Mouse (Mus musculus) large intestine, adult 2 months (tissue): Measurements from ENCODE around the gene Flt1. TPM values are rescaled to one million over a fixed set of nuclear protein-coding genes. Genes with fewer than 3 reads are reported as not detected.

Experiments
- DNase-seq: peaks from one replicate; pipeline ENCODE4 v3.0.0-alpha.2; 2012; ENCODE audit warnings: low read depth, low spot score
- WGBS: fragments of 180-500 bp; shearing (Covaris S2); methylation state at CpG from one replicate; pipeline ENCODE4 v1.1.7; 2018; 5-methylcytosine and 5-hydroxymethylcytosine counted together
- polyA plus RNA-seq: library from polyadenylated mRNA; depleted of rRNA; stranded (reverse); fragments of >200 nt; gene quantifications from 2 replicates; pipeline ENCODE4 v1.2.3, GENCODE M21; 2012

Flt1 gene
- polyA plus RNA-seq, 1 experiment = 1.8 TPM

DNA sequence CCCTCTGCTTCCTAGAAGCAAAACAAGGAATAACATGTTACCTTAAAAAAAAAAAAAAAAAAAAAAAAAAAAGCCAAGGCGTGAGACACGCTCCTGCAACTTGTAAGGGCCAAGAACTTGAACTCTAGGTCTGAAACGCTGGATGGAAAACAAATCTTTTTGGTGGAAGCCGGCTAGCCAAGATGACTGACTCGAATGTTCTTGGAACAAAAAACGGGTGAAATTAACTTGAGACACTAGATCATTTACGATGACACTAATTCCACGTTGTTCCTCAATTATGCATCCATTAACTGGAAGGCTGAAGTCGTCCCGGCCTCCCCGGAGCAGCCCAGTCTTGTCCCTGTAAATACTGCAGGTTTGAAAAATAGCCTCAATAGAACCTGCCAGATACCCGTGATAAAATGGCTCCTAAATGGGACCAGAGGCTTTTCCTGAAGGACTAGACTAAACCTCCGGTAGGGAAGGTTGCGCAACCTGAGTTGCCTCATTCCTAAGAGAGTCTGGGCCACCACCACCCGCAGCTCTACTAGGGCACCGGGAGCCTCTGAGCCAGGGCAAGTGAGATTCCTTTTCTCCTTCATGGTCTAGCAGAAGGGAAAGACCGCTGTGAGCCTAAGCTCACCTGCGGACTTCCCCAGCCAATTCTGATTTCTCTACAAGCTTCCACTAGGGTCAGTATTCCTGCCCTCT is 1.0 kb upstream of the Flt1 start:
- WGBS = 6% methylated on average over 18 of the region's 18 CpGs
- DNase-seq = no peak

DNA sequence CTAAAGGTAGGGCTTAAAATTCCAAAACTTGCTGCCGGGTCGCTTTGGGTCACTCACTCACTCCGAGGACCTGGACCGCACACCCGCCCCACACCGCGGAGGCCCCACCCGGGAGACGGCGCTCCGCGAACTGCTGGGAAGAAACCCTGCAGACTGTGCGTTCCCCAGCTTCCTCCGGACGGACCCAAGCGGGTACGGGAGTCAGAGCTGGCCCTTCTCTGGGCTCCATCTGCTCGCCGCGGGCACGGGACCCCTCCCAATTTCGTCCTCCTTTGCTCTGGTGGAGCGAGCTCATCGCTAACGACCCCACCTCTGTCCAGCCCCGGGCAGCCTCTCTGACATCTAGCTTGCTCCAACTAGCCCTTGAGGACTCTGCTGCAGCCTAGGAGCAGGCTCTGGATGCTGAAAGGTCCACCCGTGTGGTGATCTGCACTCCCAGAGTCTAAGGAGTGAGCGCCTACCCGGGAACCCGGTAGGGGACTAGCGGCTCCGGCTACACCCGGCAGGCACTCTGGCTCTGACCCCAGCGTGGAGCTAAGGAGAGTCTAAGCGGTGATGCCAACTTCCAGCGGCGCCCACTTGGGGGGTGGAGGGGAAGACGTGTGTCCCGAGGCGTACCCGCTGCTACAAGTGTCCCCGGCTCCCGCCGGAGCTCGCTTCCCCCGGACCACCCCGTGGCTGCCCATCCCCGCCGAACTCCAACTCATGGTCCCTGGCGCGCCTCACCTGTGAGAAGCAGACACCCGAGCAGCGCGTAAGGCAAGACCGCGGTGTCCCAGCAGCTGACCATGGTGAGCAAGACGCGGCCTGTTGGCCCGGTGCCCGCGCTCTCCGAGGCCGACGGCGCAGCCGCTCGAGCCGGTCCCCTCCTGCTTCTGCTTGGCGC is 623 bp downstream of the Flt1 start:
- WGBS = 2% methylated on average over 69 of the region's 69 CpGs
- no peak for DNase-seq

DNA sequence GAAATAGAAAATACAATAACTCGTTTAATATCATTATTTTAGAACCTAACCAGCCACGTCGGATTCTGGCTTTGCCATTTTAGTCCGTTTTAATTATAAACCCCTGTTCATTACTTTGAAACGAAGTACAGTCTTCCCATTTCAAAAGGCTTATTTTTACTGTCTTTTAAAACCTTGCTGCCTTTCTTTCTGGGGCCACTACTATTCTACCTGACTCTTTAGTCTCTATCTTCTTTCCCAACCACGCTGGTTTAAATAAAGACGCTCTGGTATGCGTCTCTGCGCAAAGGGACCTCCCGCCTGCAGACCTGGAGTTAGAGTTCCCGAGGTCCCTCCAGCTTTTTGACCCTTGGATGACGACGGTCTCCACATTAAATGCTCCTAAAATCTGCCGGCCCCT is 1.4 kb downstream of the Flt1 start:
- WGBS = 6% methylated on average over 14 of the region's 14 CpGs

DNA sequence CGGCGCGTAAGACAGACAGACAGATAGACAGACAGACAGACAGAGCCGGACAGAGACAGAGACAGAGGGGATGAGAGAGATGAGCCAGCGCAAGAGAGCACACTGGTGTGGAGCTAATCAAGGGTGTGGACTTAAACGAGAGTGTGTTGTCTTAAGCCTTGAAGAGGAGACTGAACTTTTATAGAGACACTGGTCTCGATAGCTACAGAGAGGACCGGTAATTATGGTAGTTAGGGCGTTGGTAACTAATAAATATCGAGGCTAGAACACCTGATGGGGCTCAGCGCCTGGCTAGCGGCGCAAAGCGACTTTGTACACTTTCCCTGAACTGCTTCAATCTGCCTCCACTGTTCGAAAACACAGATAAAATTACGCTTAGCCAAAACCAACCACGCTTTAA is 2.0 kb downstream of the Flt1 start:
- DNase-seq = no peak
- 15% methylated on average over 17 of the region's 17 CpGs for whole genome bisulfite sequencing

More for the DNA sequence above, 1.4 kb downstream of the Flt1 start:
- DNase-seq = no peak

DNA sequence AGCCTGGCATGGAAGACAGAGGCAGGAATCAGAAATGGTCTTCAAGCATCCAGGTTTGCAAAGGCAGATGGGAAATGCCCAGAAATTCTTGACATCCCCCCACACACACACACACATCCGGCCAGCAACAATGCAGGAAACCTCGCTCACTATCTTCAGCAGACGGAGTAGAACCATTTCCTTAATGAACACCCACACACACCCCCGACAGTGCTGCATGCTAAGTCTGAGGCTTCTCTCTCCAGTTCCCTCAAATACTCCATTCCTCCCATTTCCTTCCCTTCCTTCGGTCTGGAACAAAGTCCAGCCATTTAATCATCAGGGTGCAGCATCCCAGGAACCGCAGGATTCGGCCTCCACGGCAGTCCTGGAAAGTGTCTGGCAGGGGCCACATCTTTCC is 4.4 kb downstream of the Flt1 start:
- WGBS = 28% methylated on average over 8 of the region's 8 CpGs
- DNase-seq = no peak

DNA sequence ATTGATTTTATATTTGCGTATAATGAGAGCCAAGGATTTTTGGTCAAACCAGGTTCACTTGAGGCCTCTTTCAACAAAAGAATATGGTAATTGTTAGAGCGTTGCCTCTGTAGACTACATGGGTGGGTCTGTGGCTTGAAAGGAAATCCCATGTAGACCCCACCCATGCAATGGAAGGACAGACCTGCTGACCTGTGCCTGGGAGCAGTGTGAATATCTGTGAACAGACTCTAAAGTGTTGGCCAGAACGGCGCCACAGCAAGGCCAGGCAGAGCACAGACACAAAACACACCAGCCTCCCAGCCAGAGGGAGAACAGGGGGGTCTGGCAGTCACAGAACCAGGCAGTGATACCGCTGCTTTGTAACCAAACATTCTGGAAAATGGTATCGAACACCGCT is 7.5 kb downstream of the Flt1 start:
- no peak for DNase-seq
- WGBS = 83% methylated on average over 7 of the region's 7 CpGs

DNA sequence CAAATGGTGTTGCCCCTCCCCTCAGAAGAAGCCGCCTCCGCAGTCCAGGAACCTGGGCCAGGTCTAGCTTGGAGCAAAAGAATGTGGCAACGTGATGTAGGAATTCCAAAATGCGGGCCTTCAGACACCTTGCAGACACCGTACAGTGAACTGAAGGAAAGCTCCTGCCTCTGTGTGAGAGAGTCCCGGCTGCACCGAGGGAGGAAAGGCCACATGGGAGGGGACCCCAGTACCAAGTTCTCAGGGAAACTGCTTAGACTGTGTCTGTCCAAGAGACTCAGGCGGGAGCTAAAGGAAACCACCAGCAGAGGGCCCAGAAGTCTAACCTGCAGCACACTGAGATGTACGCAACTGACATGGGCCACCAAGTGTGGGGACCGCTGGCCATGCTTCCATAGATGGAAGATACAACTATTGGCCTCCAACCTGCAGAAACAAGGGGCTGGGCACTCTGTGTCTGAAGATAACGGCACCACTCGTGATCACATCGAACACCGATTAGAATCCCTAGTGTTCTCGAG is 9.1 kb downstream of the Flt1 start:
- DNase-seq = no peak
- WGBS = 77% methylated on average over 15 of the region's 15 CpGs

DNA sequence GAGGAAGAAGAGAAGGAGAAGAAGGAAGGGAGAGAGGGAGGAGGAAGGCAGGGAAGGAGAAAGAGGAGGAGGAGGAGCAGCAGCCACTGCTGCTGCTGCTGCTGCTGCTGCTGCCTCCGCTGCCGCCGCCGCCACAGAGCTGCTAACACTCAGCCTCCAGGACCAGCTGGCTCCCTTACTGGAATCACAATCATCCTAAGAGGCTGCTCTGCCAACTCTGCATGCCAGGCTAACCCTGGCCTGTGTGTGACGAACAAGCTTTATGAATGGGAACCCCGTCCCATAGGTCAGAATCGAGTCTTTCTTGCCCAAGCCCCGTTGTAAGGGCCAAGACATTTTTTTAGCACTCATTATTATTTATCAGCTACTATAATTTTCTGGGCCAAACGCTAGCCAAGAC is 9.5 kb downstream of the Flt1 start:
- 82% methylated on average over 9 of the region's 9 CpGs for WGBS
- no peak for DNase-seq

DNA sequence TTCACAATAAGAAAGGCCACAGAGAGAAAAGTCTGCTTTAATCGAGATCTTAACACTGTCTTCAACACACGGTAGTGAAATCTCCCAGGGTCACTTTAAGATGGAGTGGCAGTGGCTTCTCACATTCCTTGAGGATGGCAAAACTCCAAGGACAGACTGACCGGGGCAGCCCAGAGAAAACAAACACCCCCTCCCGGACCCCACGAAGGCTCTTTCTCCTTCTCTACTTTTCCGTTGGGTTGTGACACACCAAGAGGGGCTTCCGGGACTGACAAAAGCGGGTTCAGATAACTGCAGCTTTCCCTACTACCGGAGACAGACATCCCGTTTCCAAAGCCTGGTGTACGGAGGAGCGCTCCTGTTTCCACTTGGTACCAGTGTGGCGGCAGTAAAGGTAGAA is 10.4 kb downstream of the Flt1 start:
- DNase-seq = no peak

DNA sequence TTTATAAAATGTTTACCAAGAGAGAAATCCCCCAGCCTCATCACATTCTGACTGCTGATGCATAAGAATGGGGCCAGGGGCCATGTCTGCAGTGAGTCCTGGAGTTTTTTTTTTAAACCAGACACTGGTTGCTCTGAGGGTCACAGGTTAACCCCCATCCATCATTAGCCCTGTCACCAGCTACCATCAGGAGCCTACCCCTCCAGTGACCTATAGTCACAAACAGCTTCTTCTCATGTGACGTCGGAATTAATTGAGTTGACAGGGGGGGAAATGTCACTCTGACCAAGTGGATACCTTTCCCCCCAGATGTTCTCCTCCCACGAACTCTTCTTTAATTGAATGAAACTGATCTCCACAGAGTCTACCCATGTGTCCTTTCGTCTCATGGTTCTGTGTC is 17.3 kb downstream of the Flt1 start:
- 54% methylated on average over 4 of the region's 4 CpGs for WGBS
- no peak for DNase-seq

More for the DNA sequence above, 10.4 kb downstream of the Flt1 start:
- 70% methylated on average over 13 of the region's 13 CpGs for WGBS

DNA sequence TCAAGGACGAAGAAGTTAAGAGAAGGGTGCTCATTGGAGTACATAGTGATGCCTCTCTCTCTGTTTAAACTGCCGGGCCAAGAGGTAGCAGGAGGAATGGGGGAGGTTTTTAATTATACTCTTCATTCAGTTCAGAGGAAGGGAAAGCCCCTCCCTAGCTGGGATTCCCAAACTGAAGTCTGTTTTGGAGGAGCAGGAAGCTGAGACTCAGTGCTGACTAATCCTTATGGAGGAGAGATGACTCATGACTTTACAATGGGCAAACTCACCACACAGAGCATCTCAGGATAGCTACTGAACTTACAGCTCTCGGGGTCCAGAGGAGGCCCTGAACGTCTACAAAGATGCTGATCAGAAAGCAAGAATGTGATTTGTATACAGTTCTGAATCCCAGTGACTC is 18.3 kb downstream of the Flt1 start:
- DNase-seq = no peak
- 23% methylated on average over 4 of the region's 4 CpGs for WGBS

DNA sequence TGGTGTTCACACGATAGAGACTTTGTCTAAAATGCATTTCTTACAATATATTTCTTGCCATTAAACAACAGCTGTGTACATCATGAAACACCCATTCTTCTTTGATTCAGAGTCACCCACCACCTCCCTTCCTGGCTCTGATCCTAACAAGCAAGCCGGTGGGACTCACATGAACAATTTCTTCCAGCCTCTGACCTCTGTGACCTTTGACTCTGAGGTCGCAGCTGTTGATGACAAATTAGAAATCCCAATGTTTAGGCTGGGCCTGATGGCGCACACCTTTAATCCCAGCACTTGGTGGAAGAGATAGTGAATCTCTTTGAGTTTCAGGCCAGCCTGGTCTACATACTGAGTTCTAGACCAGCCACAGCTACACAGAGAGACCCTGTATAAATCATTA is 20.9 kb downstream of the Flt1 start:
- DNase-seq = no peak
- 55% methylated on average over 4 of the region's 4 CpGs for WGBS

DNA sequence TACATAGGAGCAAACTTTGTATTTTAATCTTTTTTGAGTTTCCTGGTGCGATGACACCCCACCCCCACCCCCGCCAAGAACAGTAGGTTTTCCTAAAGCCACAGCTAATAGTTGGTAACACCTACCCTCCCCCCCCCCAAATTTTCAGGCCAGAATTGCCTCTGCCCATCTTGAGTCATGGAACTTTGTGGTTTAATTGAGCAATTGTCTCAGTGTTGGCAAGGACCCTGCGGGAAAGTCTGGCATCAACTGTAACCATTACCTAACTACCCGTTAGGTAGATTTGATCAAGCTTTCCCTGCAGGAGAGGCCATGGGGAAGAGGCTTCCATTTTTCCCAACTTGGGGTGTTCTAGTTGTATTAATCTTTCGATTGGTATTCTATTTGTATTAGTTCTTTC is 23.4 kb downstream of the Flt1 start:
- no peak for DNase-seq
- WGBS = 74% methylated on average over 5 of the region's 5 CpGs

DNA sequence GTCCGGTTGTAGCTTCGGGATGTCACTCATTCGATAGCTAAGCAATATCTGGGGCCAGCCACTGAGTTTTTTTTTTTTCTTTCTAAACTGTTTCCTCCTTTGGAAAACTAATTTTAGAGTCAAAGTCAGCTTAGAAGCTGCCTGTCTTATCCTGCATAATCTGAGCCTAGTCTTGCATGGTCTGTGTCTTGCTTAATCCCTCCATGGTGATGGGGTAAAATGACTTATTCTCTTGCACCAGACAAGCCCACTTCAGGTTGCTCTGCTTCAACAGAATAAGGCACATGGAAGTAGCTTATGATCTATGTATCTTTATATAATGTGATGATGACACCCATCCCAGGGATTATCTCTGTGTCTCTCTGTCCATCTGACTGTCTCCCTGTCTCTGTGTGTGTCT is 24.8 kb downstream of the Flt1 start:
- 86% methylated on average over 3 of the region's 3 CpGs for WGBS
- DNase-seq = no peak

DNA sequence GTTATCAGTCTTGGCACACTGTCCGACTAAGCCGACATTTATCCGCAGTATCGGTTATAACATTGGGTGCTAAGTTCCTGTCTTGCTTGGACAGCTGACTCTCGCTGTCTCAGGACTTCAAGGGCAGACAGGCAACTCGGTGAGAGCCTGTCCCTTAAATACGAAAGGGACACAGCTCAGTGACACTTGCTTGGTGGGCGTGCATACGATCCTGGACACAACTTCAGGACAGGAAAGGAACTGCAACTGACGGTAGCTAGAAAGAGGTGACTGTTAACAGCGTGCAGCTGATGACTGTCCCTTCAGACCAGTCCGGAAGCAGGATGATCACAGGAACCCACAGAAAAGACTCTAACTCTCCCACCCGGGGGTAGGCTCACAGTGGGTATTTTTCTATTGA is 27.8 kb downstream of the Flt1 start:
- no peak for DNase-seq
- 50% methylated on average over 13 of the region's 13 CpGs for WGBS

DNA sequence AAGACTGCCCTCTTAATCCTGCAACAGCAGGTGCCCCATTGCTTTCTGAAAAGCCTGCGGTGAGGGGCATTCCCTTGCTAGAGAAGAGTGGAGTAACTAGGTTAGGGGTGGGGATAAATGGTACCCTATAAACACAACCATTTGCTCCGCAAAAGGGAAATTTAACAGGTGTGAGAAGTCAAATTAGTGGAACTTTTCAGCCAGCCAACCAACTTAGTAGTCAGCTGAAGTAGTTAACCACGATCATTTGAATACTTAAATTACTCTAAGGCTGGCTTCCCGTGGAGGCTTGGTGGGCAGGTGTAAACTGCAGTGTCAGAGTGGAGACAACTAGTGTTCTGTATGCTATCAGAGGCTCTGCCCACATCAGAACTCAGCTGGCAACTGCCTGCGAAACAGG is 28.6 kb downstream of the Flt1 start:
- WGBS = 44% methylated on average over 5 of the region's 5 CpGs
- no peak for DNase-seq

DNA sequence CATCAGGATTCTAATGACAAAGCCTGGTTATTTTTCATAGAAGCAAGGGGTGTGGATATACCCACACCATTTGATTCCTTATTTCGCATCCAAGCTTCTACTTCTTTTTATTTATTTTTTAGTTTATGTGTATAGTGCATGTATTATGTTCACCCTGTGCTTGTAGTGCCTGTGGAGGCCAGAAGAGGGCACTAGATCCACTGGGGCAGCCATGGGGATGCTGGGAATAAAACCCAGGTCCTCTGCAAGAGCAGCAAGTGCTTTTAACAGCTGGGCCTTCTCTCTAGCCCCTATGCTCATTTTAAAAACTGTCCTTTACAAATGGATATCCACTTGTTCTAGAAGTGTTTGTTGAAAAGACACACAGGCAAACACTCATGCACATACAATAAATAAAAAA is 33.2 kb downstream of the Flt1 start:
- DNase-seq = no peak
- 87% methylated on average over 1 of the region's 1 CpGs for WGBS

DNA sequence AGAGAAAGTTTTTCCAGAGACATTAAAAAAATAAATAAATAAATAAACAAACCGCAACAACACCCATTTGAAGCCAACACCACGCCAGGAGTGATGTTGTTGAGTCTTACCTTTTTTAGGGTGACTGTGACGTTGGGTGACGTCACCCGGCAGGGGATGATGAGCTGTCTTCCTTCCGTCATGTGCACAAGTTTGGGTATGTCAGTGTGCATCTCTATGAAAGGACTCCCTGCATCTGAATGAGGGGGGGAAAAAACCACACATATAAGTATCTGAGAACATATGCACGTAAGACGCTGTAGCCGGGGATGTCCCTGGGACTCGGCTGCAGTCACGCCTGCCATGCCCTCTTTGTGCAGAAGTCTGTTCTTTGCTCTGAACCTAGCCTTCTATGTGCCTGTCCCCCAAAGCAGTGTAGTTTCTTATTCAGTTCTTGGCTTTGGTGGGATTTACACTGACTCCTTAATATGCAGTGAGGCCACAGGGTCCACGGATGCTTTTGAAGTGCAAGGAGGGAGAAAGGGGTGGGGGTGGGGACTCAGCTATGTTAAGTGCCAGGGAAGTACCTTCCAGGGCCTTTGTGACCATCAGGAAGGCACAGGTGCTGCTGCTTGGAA is 42.0 kb downstream of the Flt1 start:
- DNase-seq = no peak
- WGBS = 85% methylated on average over 12 of the region's 12 CpGs

DNA sequence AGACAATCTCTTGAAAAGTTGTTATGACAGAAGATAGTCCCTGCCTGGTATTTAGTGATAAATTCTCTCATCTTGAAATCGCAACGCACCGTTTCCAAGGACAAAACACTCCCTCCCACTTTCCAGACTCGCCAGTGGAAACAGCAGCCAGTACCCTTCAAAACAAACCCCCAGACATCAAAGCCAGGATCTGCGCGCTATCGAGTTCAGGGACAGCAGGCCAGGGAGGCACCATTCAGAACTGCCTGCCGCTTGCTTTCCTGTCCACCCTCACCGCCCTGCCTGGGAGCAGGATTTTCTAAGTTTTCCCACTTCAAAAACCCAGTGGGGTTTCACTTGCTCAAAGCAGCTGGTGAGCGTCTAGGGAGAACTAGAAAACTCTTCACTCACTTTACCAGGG is 44.6 kb downstream of the Flt1 start:
- WGBS = 41% methylated on average over 10 of the region's 10 CpGs
- DNase-seq = no peak

DNA sequence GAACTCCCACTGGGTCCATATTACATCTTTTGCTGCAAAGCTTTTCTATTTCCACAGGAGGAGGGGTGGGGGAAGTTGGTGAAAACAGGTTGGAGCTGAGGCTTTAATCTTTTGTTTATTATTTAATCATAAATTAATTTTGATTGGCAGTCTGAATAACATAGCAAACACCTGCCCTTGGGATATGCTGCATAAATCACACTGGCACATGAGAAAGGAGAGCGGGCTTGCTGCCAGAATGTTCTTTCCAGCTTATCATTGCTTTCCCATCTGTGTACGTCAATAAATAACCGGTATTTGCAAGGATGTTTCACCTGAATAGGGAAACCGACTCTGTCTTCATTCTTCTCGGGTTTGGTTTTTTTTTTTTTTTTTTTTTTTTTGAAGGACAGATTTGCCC is 45.1 kb downstream of the Flt1 start:
- WGBS = 31% methylated on average over 5 of the region's 5 CpGs
- DNase-seq = no peak

DNA sequence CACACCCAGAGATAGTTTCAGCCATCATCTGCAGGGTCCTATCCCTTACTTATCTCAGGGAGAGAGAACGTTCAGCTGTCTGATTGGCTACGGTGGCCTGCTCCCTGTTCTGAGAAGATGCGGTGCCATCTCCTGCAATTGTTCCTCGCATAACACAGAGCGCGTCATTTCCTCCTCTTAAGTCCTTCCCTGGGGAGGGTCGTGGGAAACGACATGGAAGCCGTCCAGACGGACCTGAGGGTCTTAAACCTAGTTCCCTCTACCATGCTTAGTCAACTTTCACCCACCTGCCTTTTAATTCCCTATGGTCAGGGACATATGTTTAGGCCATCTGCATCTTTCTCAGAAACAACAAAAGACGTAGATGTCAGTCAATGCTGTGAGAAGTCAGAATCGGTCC is 46.5 kb downstream of the Flt1 start:
- no peak for DNase-seq
- 82% methylated on average over 12 of the region's 12 CpGs for WGBS
